In the genomic region with DNA sequence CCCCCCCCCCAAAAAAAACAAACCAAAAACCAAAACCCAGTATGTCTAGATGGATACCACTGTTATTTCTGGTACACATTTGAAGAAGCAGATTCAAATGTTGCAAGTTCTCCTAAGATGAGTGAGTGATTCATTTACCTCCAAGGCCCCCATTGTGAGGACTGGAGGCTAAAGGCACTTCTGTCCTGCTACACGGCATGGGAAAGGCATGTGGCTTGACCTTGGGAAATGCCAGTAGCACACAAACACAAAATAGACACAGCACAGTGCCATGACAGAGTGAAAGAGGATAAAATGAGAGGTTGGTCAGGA, we compare ENCODE assay signal across 17 mouse cellular contexts. TPM values are rescaled to one million over a fixed set of nuclear protein-coding genes. Genes with fewer than 3 reads are reported as not detected.
A peak's percentile ranks its signal among the peaks of the same experiment; 100 is the strongest.
DNase-seq lines count a peak whose midpoint lies in the region; ATAC-seq and TF ChIP-seq lines count a peak whose summit lies in the region.
"Had no signal": no experiment of that assay in that cellular context is flagged by ENCODE, and none has a peak within 500 bp of the region (broad histone marks: within the 10 kb centered on the region; RNA-seq: fewer than 3 reads in every experiment).

No protein-coding gene starts in this region.

- no peak for TF ChIP-seq CTCF in intestine, postnatal 0 days (IDR thresholded peaks at IDR 0.05; ENCODE audit: low read depth)

- H3K27me3 ChIP-seq in intestine, embryonic 14.5 days (replicated peaks; ENCODE audit: control insufficient read depth, insufficient read depth, low read length): no peaks in the 10 kb centered on the region
- no peaks in the 10 kb centered on the region for H3K27me3 ChIP-seq in intestine, postnatal 0 days (replicated peaks; ENCODE audit: control insufficient read depth, insufficient read depth, low read length)
- H3K27me3 ChIP-seq in intestine, embryonic 15.5 days (replicated peaks): no peaks in the 10 kb centered on the region
- no peaks in the 10 kb centered on the region for H3K27me3 ChIP-seq in hindbrain, embryonic 11.5 days (ENCODE audit: control insufficient read depth, insufficient read depth, low read length)
- H3K27me3 ChIP-seq: CH12.LX; limb, embryonic 15.5 days had no signal

- H3K36me3 ChIP-seq in intestine, embryonic 14.5 days (ENCODE audit: control insufficient read depth, insufficient read depth, low read length): no peaks in the 10 kb centered on the region
- no peaks in the 10 kb centered on the region for H3K36me3 ChIP-seq in intestine, postnatal 0 days (ENCODE audit: control insufficient read depth, insufficient read depth)
- no peaks in the 10 kb centered on the region for H3K36me3 ChIP-seq in intestine, embryonic 15.5 days
- H3K36me3 ChIP-seq in hindbrain, embryonic 11.5 days (ENCODE audit: control insufficient read depth, insufficient read depth, low read length): no peaks in the 10 kb centered on the region
- H3K36me3 ChIP-seq: limb, embryonic 15.5 days had no signal

- no peak overlapping the region for H3K4me2 ChIP-seq in intestine, embryonic 14.5 days (ENCODE audit: low read length)
- H3K4me2 ChIP-seq in intestine, postnatal 0 days (replicated peaks; ENCODE audit: low read depth): no peak overlapping the region
- no peak overlapping the region for H3K4me2 ChIP-seq in intestine, embryonic 15.5 days (replicated peaks)
- H3K4me2 ChIP-seq in hindbrain, embryonic 11.5 days (replicated peaks; ENCODE audit: low read depth, low read length): no peak overlapping the region
- H3K4me2 ChIP-seq: heart, embryonic 11.5 days; limb, embryonic 15.5 days had no signal

- H3K27ac ChIP-seq in intestine, embryonic 14.5 days (ENCODE audit: low read depth): 0 out of 2 replicates have a peak overlapping the region, but pooled peaks have one; percentile 0
- no peak overlapping the region for H3K27ac ChIP-seq in intestine, postnatal 0 days (ENCODE audit: low read depth, low read length)
- H3K27ac ChIP-seq in intestine, embryonic 15.5 days: 0 out of 2 replicates have a peak overlapping the region, but pooled peaks have one; percentile 22
- H3K27ac ChIP-seq in hindbrain, embryonic 11.5 days (ENCODE audit: low read depth, low read length): no peak overlapping the region

- H3K4me3 ChIP-seq in intestine, embryonic 14.5 days (ENCODE audit: low read depth, low read length): no peak overlapping the region
- H3K4me3 ChIP-seq in intestine, postnatal 0 days (ENCODE audit: low read depth, low read length): no peak overlapping the region
- H3K4me3 ChIP-seq in intestine, embryonic 15.5 days (replicated peaks): no peak overlapping the region
- no peak overlapping the region for H3K4me3 ChIP-seq in hindbrain, embryonic 11.5 days (ENCODE audit: low read depth, low read length)
- H3K4me3 ChIP-seq: limb, embryonic 15.5 days had no signal

- H3K9ac ChIP-seq in intestine, embryonic 14.5 days (ENCODE audit: low read length): no peak overlapping the region
- H3K9ac ChIP-seq in intestine, postnatal 0 days (ENCODE audit: low read depth, low read length): no peak overlapping the region
- H3K9ac ChIP-seq in intestine, embryonic 15.5 days: no peak overlapping the region
- no peak overlapping the region for H3K9ac ChIP-seq in hindbrain, embryonic 11.5 days (ENCODE audit: low read depth, low read length)
- H3K9ac ChIP-seq: limb, embryonic 15.5 days had no signal

- DNase-seq in adrenal gland, adult (ENCODE audit: inconsistent age in 2 of 2, low spot score in 1 of 2): peak; percentile 75 to 86
- DNase-seq in adrenal gland, postnatal 4 days (ENCODE audit: low spot score in 2 of 2): no peak
- DNase-seq in intestine, embryonic 14.5 days (ENCODE audit: low spot score): no peak
- peak; percentile 43 for DNase-seq in adrenal gland, postnatal 14 days
- no peak for DNase-seq in right cerebral cortex, postnatal 4 days
- no peak for DNase-seq in hindbrain, embryonic 11.5 days (ENCODE audit: low spot score)
- DNase-seq: gastrocnemius, postnatal 36 days; heart, postnatal 14 days; kidney, adult 8-10 months; kidney, postnatal 25 days; thymus, postnatal 14 days had no signal

- H3K9me3 ChIP-seq in intestine, embryonic 14.5 days (ENCODE audit: control insufficient read depth, low read length): no peaks in the 10 kb centered on the region
- H3K9me3 ChIP-seq in intestine, postnatal 0 days (ENCODE audit: control insufficient read depth): no peaks in the 10 kb centered on the region
- H3K9me3 ChIP-seq in intestine, embryonic 15.5 days: no peaks in the 10 kb centered on the region
- no peaks in the 10 kb centered on the region for H3K9me3 ChIP-seq in hindbrain, embryonic 11.5 days (ENCODE audit: control insufficient read depth, low read length)
- H3K9me3 ChIP-seq: limb, embryonic 15.5 days had no signal

- 56% methylated on average over 1 of the region's 1 CpGs for WGBS in intestine, embryonic 14.5 days
- WGBS in intestine, postnatal 0 days: 63% methylated on average over 1 of the region's 1 CpGs
- whole genome bisulfite sequencing in intestine, embryonic 15.5 days: 47% methylated on average over 1 of the region's 1 CpGs
- WGBS in hindbrain, embryonic 11.5 days: 77% methylated on average over 1 of the region's 1 CpGs

- ATAC-seq in intestine, embryonic 14.5 days (replicated peaks; ENCODE audit: low FRiP score, low TSS enrichment, low read depth): no peak
- ATAC-seq in intestine, postnatal 0 days: no peak
- peak; percentile 11; the same call in 1 of the 2 replicates for ATAC-seq in intestine, embryonic 15.5 days
- no peak for ATAC-seq in hindbrain, embryonic 11.5 days (ENCODE audit: low FRiP score)

- H3K4me1 ChIP-seq in intestine, embryonic 14.5 days (replicated peaks; ENCODE audit: control insufficient read depth, insufficient read depth, low read length): peaks cover 3% of the 10 kb centered on the region; the same call in 1 of the 2 replicates
- no peaks in the 10 kb centered on the region for H3K4me1 ChIP-seq in intestine, postnatal 0 days (replicated peaks; ENCODE audit: control insufficient read depth, insufficient read depth, low read length)
- H3K4me1 ChIP-seq in intestine, embryonic 15.5 days (replicated peaks): no peaks in the 10 kb centered on the region; the same call in 1 of the 2 replicates
- H3K4me1 ChIP-seq in hindbrain, embryonic 11.5 days (replicated peaks; ENCODE audit: control insufficient read depth, insufficient read depth, low read length): no peaks in the 10 kb centered on the region

RNA-seq across cellular contexts. Expression of gene Clnk, which starts 4.8 kb away (rescaled TPM):
- total RNA-seq in adrenal gland, postnatal 4 days (2021): not detected
- polyA plus RNA-seq in intestine, embryonic 14.5 days (2014; fragmentation: Nextera tagmentation; extraction: Ambion mirVana): 0.31 and 0.71 TPM in 2 replicates
- polyA plus RNA-seq in intestine, postnatal 0 days (2015; fragmentation: Nextera tagmentation; extraction: Ambion mirVana): 0.13 and 0.39 TPM in 2 replicates
- 0.23 TPM in 1 of 2 replicates, not detected in the other for total RNA-seq in adrenal gland, postnatal 14 days (2021)
- polyA plus RNA-seq in intestine, embryonic 15.5 days (2015; fragmentation: Nextera tagmentation; extraction: Ambion mirVana): 0.54 and 0.57 TPM in 2 replicates
- 0.33 and 0.51 TPM in 2 replicates for polyA plus RNA-seq in hindbrain, embryonic 11.5 days (2014; fragmentation: Nextera tagmentation; extraction: Ambion mirVana)
- total RNA-seq: CH12.LX; gastrocnemius, postnatal 36 days; heart, postnatal 14 days had no signal
- polyA plus RNA-seq: heart, embryonic 11.5 days; neural tube, embryonic 11.5 days had no signal

Comparison
In these comparisons a context has a peak if more than half of its experiments do, and no peak if none do; other contexts are left out.
1. DNase-seq: peak in adrenal gland, adult (2 of 2) and adrenal gland, postnatal 14 days (single experiment); none in adrenal gland, postnatal 4 days (0 of 2), intestine, embryonic 14.5 days (single experiment), right cerebral cortex, postnatal 4 days (single experiment) and hindbrain, embryonic 11.5 days (single experiment).
2. H3K27ac ChIP-seq: peak in intestine, embryonic 14.5 days (single experiment) and intestine, embryonic 15.5 days (single experiment); none in intestine, postnatal 0 days (single experiment) and hindbrain, embryonic 11.5 days (single experiment).